Mouse (Mus musculus) kidney, adult 8-10 months (tissue): ENCODE data around the gene Carnmt1.

ENCODE experiments used
- DNase-seq, 2 experiments: peaks; one replicate each; pipeline ENCODE4 v3.0.0; 2022

Carnmt1 gene

DNA sequence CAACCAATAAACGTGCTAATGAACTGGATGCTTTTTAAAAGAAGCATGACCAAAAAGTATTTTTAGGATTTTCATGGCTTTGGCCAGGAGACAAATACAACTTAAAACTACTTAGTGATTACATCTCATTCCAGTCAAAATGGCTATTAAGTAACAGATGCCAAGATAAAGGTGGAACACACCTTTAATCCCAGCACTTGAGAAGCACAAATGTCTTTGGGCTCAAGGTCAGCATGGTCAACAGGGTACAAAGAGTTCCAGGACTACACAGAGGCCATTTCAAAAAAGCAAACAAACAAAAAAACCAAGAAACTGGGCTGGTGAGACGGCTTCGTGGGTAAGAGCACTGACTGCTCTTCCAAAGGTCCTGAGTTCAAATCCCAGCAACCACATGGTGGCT lies 49.8 kb downstream of the Carnmt1 start:
- DNase-seq: peak in 1 of 2 experiments; percentile 57

DNA sequence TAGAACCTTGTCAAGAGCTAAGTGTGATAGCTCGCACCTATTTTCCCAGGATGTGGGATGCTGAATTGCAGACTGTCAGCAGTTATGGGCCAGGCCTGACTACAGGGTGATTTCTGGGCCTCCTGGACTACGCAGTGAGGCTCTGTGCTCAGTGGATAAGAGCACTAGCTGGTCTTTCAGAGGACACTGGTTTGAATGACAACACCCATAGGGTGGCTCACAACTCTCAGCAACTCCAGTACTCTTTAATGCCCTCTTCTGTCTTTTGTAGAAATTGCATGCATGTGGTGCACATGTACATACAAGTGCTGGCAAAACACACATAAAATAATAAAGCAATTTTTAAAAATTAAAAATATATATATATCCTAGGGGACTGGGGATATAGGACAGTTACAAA lies 54.6 kb downstream of the Carnmt1 start:
- no peak for DNase-seq

DNA sequence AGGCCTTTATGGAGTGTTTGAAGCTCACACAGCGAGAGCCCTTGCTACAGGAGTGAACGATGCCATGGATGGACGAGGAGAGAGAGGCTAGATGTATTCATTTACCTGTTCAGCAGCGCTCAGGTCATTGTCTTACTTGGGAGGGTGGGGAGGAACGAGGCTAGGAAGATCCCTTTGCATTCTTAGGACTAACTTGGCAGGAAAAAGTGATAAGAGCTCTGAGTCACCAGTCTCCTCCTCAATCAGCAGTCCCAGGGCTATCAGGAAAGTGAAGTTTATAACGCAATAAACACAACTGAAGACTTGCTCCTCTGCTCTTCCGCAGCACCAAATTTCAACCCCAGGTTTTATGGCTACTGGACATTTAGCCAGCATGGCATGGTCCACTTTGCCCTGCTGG lies 59.7 kb downstream of the Carnmt1 start:
- no peak for DNase-seq

DNA sequence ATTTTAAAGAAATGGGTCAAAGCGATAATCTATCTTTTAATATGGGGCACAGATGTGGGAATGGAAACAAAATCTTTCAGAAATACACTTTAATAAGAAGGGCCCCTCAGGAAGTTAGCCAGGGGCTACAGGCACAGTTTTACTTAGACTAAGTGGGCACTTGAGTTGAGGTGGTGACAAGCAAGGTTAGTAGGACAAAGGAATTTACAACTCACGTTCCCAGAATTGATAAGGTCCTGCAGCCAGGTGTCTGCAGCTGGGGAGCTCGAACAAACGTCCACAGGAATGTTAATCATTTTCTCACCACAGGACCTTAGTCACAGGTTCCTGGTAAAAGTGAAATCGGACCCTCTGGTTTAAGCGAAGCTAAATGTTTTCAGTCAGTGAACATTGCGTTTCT lies 60.5 kb downstream of the Carnmt1 start:
- DNase-seq: no peak

DNA sequence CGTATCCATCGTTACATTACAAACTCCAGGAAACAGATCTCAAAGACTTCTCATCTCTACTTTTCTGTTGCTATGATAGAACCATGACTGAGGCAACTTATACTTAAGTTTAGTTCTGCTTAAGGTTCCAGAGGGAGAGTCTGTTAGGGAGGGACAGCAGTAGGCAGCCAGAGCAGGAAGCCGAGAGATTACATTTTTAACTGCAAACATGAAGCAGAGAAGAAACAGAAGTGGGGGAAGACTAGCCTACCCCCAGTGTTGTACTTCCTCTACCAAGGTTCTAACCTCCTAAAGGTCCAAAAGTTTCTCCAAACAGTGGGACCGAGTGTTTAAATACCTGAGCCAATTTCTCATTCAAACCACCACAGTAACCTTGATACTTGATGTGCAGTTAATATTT lies 65.3 kb downstream of the Carnmt1 start:
- DNase-seq: no peak

DNA sequence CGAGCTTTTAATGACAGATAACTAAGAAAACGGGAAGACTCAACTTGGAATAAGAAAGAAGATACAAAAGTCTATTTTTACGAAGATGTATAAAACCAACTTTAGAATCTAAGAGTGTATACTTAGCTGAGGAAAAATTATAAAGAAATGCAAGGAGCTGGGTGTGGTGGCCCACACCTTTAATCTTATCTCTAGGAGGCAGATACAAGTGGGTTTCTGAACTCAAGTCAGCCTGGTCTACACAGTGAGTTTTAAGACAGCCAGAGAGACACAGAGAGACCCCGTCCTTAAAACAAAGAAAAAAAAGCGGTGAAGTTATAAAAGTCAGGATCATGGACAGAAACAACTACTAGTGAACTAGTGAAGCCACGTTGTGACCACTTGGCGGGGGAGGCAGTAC lies 68.6 kb downstream of the Carnmt1 start:
- DNase-seq: no peak

DNA sequence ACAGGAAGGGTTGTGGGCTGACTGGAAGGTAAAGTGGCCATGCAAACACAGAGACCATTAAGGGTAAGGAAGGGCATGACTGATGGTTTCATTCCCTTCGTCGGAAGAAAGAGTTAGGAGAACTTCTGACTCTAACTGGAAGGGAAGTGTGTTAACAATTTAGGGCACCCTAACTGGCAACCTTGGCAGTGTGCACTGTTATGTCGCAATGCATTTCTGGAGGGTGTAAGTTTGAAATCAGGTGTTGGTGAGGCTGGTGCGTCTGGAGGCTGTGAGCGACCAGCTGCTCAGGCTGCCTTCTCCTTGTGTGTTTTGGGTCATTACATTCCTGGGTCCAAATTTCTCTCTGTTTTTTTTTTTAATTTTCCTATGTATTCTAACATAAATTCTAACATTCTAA lies 73.4 kb downstream of the Carnmt1 start:
- DNase-seq: no peak

DNA sequence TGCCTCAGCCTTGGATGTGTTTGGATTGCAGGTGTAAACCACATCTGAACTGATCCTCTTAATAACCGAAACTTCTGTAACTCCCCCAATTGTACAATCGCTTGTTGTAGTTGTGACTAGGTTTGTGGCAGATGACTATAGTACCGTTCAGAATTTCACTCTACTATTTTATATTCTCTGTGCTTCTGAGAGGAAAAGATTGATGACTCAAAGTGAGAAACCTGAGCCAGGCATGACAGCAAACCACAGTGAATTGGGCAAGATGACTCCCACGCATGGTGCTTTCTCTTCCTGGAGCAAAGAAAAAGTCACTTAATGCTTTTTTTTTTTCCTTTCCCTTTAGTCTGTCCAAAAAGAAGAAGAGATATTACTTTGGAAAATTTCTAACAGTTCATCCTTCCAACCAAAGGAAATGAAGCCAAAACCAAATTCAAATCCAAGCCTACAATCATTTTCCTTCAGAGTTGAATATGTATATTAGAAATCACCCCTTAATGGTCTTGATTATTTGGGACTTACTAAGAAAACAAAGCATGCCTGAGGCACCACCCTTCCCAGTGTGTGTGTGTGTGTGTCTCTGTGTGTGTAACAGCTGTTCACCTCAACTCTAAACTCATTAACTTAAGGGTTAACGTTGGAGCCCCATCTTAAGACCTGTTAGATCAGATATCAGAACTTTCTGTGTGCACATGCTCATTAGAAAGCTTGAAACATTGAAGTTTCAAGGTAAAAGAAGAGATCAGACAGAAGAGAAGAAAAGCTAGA lies 76.2 kb downstream of the Carnmt1 start:
- DNase-seq: no peak

DNA sequence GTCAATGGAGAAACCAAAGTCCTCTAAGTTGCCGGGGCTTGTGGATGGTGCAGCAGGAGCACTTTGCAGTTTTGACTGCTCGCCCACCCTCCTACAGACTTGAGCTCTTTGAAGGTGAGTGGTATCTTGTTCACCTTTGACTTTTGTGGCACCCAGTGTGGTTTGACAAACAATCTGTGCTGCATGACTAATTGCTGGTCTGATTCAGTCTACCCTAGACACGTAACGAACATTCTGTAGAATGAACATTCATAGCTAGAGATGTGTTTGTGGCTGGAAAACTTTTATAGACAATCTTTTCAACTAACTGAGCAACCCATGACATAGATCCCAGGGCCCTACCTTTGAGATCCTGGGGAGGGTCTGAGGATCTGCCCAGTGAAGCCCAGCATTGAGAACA lies 76.8 kb downstream of the Carnmt1 start:
- no peak for DNase-seq

DNA sequence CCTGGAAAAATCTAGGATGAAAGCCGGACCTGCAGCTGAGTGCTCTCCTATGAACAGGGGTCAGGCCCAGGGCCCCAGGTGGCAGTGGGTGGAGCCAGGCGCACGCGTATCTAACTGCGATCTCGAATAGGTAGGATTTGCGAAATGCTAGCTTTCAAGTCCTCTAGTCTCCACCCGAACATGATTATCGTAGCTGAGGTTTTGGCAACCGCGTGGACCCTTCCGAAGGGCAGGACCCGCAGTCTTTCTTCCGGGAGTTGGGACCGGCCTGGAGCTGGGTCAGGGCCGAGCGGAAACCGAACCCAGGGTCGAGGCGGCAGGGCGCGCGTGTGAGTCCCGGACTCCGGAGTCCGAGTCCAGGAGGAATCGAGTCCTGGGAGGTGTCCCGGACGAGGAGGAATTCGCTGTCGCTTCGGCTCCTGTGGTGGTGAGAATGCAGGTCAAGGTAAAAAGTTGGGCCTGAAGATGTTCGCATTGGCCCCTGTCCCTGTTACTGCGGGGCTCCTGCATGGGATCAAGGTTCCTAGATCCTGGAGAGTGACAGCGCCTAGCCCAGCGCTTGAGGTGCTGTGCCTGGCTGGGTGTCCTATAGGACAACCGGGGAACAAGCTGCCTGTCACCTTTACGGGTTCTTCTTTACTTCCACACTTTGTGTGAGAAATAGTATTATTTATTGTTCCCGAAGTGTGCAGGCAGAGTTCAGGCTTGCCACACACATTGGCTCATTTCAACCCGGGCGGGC lies 79.2 kb downstream of the Carnmt1 start, which contains the start of gene Trpm6:
Trpm6 (plus strand) TSS at position 386 of the 742 bp plus-strand sequence.
- DNase-seq: peak; percentile 18 to 31
